Mouse (Mus musculus) inflammation-experienced regulatory T-cells, adult 6 months (primary cell): ENCODE results near the gene Pacsin2. TPM values are rescaled to one million over a fixed set of nuclear protein-coding genes. Genes with fewer than 3 reads are reported as not detected.

Experiments used
- polyA plus RNA-seq, 3 experiments: library from polyadenylated mRNA; unstranded; fragments of 100-300 nt; shearing (Covaris generic); gene quantifications; one replicate each; pipeline ENCODE4 v1.2.1; 2017

The Pacsin2 gene
- polyA plus RNA-seq, 3 experiments from 2014 or later, result 17.1 to 34.5 (median 22.0) TPM

Other genes with a start within 250 kb of the Pacsin2 start
- gene A4galt, start 212.8 kb downstream of the Pacsin2 start, polyA plus RNA-seq, result not detected
- gene Arfgap3, start 114.4 kb downstream of the Pacsin2 start, polyA plus RNA-seq, result 10 to 100 TPM; 11.7 to 14.1 (median 13.4) TPM
- 10 to 100 TPM in 1 of 3 experiments, 1 to 10 TPM in 2; 6.8 to 11.7 (median 9.6) TPM for gene Ttll1, start 46.3 kb upstream of the Pacsin2 start, polyA plus RNA-seq
- gene Bik, start 62.3 kb upstream of the Pacsin2 start, polyA plus RNA-seq, result 1 to 10 TPM; 2.7 to 3.6 (median 3.4) TPM
- 100 to 1,000 TPM; 311 to 463 (median 342) TPM for gene Tspo, start 99.0 kb upstream of the Pacsin2 start, polyA plus RNA-seq
- gene Mcat, start 99.2 kb upstream of the Pacsin2 start, polyA plus RNA-seq, result 1 to 10 TPM; 3.0 to 5.2 (median 4.1) TPM
- gene Ttll12, start 130.6 kb upstream of the Pacsin2 start, polyA plus RNA-seq, result 10 to 100 TPM; 11.0 to 17.4 (median 13.2) TPM